Mouse (Mus musculus) ovary, adult 18-20 months (tissue): ENCODE data around the gene Usp12.

Experiments
- DNase-seq: peaks from one replicate; pipeline ENCODE4 v3.0.0; 2022; ENCODE audit warnings: low spot score, mixed read lengths

The Usp12 gene

GRCm38 (mm10) chr5:146794853-146795252 lies at the start of gene Usp12:
Gene Usp12 (minus strand): TSS chr5:146795006.
- peak; percentile 96 for DNase-seq

- DNase-seq = no peak
Observed at GRCm38 (mm10) chr5:146844301-146844941, 49.6 kb upstream of the Usp12 start.

- no peak for DNase-seq
Observed at GRCm38 (mm10) chr5:146841996-146842395, 47.2 kb upstream of the Usp12 start.

GRCm38 (mm10) chr5:146841301-146841700 lies 46.5 kb upstream of the Usp12 start:
- no peak for DNase-seq

- DNase-seq = no peak
Observed at GRCm38 (mm10) chr5:146840422-146840821, 45.6 kb upstream of the Usp12 start.

GRCm38 (mm10) chr5:146839760-146840159 lies 45.0 kb upstream of the Usp12 start:
- no peak for DNase-seq

GRCm38 (mm10) chr5:146838836-146839648 lies 44.2 kb upstream of the Usp12 start:
- DNase-seq = no peak

- DNase-seq = no peak
Observed at GRCm38 (mm10) chr5:146837967-146838720, 43.3 kb upstream of the Usp12 start.

GRCm38 (mm10) chr5:146834959-146835358 lies 40.2 kb upstream of the Usp12 start:
- no peak for DNase-seq

- no peak for DNase-seq
Observed at GRCm38 (mm10) chr5:146833673-146834201, 38.9 kb upstream of the Usp12 start.

- peak; percentile 87 for DNase-seq
Observed at GRCm38 (mm10) chr5:146832769-146833448, 38.1 kb upstream of the Usp12 start, which contains the start of gene Rpl21. Gene Rpl21 (plus strand): TSS chr5:146832890.

GRCm38 (mm10) chr5:146832435-146832768 lies 37.6 kb upstream of the Usp12 start:
- no peak for DNase-seq

GRCm38 (mm10) chr5:146829528-146829927 lies 34.7 kb upstream of the Usp12 start:
- no peak for DNase-seq

- DNase-seq = no peak
Observed at GRCm38 (mm10) chr5:146823005-146823404, 28.2 kb upstream of the Usp12 start.

- peak; percentile 5 for DNase-seq
Observed at GRCm38 (mm10) chr5:146818906-146819623, 24.3 kb upstream of the Usp12 start.

- no peak for DNase-seq
Observed at GRCm38 (mm10) chr5:146817583-146817982, 22.8 kb upstream of the Usp12 start.

GRCm38 (mm10) chr5:146815394-146815793 lies 20.6 kb upstream of the Usp12 start:
- no peak for DNase-seq

GRCm38 (mm10) chr5:146813421-146813820 lies 18.6 kb upstream of the Usp12 start:
- DNase-seq = no peak

- no peak for DNase-seq
Observed at GRCm38 (mm10) chr5:146812866-146813265, 18.1 kb upstream of the Usp12 start.

- no peak for DNase-seq
Observed at GRCm38 (mm10) chr5:146809951-146810350, 15.1 kb upstream of the Usp12 start.

GRCm38 (mm10) chr5:146806004-146806430 lies 11.2 kb upstream of the Usp12 start:
- no peak for DNase-seq
